Mouse (Mus musculus) left cerebral cortex, postnatal 14 days (tissue): ENCODE measurements around the gene Urad. TPM values are rescaled to one million over a fixed set of nuclear protein-coding genes. Genes with fewer than 3 reads are reported as not detected.

ENCODE experiments used
- DNase-seq, 2 experiments: peaks; one replicate each; pipeline ENCODE4 v3.0.0; 2021 to 2022; ENCODE audit warnings: low spot score in 2 of 2, mixed read lengths in 1 of 2
- intact Hi-C: fragments of 180-260 bp; cut with DNase I; formaldehyde crosslinking; loops from one replicate; pipeline ENCODE4 v1.15.1; 2025
- microRNA-seq, 2 experiments: library from miRNA; unstranded; fragments of <30 nt; microRNA quantifications; one replicate each; pipeline ENCODE4 v1.2.0; 2022
- total RNA-seq, 2 experiments: library from RNA; stranded (reverse); gene quantifications; 2 replicates each; pipeline ENCODE4 v1.2.3; 2021

The Urad gene
- total RNA-seq, 2 experiments from 2014 or later = not detected

DNA sequence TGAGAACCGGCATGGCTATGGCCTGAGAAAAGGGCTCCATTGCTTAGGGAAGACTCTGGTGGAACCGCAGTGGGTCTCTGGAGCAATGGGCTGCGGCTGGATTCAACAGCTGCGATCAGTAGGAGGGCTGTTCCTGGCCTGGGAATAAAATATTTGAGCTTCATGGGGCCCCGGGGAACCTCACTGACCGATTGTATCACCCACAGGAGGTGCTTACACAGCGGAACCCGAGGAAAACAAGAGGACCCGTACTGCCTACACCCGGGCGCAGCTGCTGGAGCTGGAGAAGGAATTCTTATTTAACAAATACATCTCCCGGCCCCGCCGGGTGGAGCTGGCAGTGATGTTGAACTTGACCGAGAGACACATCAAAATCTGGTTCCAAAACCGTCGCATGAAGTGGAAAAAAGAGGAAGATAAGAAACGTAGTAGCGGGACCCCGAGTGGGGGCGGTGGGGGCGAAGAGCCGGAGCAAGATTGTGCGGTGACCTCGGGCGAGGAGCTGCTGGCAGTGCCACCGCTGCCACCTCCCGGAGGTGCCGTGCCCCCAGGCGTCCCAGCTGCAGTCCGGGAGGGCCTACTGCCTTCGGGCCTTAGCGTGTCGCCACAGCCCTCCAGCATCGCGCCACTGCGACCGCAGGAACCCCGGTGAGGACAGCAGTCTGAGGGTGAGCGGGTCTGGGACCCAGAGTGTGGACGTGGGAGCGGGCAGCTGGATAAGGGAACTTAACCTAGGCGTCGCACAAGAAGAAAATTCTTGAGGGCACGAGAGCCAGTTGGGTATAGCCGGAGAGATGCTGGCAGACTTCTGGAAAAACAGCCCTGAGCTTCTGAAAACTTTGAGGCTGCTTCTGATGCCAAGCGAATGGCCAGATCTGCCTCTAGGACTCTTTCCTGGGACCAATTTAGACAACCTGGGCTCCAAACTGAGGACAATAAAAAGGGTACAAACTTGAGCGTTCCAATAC is 47.8 kb downstream of the Urad start:
- no peak for DNase-seq
- intact Hi-C loops = loop anchor here (5.0 to 10.0 kb wide), 3 partner anchors 38 to 450 kb away; partner anchors contain the start of genes Flt1 and Gsx1

DNA sequence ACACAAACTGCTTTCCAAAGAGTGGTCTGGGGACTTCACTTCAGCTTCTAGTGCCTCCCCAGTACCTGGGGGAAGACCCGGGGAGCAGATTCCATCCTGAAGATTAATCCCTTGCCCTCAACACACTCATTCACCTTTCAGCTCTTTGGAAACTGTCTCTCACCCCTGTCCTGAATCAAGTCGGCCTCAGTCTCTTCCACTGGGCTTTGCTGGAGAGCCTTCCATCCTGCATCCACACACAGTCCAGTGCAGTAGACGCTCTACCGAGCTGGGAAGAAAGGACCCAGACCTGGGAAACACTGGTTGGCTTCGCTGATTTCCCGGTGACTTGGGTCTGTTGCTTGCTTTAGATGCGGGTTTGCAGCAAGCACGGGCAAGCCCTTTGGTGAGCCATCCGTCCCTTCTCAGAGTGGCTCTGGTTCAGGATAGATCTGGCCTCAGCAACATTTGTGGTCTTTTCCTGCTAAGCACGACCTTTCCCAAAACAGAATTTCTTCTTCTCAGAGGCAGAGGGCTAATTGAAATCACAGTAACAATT is 49.4 kb downstream of the Urad start:
- DNase-seq = no peak
- intact Hi-C loops = loop anchor here (5.0 to 10.0 kb wide), 3 partner anchors 39 to 452 kb away; partner anchors contain the start of genes Flt1 and Gsx1

DNA sequence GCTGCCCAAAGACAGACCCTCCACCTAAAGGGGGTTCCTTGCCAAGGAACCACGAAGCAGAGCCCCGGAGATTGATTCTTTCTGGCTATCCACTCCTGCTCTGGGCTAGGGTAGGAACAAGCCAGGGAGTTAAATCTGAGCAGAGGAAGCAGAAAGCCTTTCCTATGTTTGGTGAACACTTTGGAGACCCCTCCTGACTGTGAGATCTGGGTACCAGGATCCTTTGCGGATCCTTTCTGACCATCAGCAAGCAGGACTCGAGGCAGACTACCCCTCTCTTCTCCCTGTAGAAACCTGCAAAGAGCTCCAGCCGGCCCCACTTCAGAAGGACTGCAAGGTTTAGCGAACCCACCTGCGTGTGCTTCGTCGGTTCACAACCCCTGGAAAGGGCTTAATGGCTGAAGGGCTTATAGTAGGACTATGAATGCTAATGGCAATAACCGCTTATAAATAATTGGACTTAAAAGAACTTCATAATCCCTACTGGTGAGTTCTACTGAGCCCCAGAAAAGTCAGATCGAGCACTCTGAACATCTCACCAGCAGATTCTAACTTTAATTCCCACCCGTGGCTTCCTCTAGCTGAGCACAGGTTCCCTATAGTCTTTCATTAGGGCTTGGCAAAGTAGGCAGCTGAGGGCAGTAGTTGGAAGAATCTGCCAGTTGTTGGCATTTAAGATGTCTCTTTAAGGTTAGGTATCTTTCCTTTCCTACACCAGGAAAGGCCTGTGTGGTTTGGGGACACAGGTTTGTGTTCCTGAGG is 50.0 kb downstream of the Urad start:
- no peak for DNase-seq
- intact Hi-C loops = loop anchor here (5.0 to 10.0 kb wide), 3 partner anchors 40 to 453 kb away; partner anchors contain the start of genes Flt1 and Gsx1

DNA sequence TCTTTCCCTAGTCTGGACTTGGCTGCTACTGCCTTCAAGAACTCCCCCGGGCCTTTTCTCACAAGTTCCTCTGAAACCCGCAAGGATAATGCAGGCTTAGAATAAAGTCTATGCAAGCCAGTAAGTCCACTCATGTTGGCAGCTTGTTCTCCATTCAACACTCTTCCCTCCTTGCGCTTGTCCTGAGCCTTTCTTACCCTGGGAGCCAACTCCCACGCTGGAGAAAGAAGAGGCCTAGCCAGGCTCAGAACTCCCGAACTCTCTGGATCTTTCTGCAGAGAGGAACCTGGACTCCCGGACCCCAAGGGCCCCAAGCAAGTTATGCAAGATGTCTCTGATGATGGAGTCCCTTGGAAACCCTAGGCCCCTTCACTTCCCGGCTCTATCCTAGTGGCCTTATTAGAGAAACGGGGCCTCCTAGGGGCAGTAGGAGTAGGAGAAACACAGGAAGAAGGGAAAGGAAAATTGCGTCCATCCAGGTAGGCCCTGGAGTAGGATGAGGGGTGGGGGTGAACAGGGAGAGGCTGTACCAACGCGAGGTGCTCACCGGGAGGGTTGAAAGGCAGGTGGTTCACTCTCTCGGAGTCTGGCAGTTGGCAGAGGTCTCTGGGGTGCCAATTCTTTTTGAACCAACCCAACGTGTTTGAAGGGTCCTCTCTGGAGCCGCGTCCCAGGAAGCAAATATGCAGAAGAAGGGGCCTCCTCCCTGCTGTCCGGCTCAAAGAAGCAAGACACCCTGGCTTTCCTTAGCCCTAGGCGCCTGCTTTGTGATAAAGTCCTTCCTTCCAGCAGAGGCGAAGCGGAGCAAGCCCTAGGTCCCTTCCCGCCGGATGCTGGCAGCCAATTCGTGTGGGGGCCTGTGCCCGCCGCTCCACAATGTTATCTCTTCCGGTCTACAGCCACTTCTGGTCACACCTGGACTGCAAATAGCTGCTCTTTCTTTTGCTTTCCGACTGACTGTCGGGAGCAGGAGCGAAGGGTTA is 51.3 kb downstream of the Urad start:
- intact Hi-C loops = loop anchor here (5.0 to 10.0 kb wide), 3 partner anchors 41 to 454 kb away; partner anchors contain the start of genes Flt1 and Gsx1

DNA sequence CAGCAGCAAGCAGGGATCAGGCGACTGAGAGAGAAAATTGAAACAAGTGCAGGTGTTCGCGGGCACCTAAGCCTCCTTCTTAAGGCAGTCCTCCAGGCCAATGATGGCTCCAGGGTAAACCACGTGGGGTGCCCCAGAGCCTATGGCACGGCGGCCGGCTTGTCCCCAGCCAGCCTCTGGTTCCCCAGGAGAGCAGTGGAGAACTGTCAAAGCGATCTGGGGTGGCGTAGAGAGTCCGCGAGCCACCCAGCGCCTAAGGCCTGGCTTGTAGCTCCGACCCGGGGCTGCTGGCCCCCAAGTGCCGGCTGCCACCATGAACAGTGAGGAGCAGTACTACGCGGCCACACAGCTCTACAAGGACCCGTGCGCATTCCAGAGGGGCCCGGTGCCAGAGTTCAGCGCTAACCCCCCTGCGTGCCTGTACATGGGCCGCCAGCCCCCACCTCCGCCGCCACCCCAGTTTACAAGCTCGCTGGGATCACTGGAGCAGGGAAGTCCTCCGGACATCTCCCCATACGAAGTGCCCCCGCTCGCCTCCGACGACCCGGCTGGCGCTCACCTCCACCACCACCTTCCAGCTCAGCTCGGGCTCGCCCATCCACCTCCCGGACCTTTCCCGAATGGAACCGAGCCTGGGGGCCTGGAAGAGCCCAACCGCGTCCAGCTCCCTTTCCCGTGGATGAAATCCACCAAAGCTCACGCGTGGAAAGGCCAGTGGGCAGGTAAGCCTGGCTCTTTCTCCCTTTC is 52.1 kb downstream of the Urad start, which contains the start of gene Pdx1:
TSS of gene Pdx1 (plus strand) at position 34 of the 747 bp plus-strand sequence.
- no peak for DNase-seq
- intact Hi-C loops = loop anchor here (5.0 to 10.0 kb wide), 3 partner anchors 42 to 455 kb away; partner anchors contain the start of genes Flt1 and Gsx1

More for the DNA sequence above, 51.3 kb downstream of the Urad start:
- no peak for DNase-seq

DNA sequence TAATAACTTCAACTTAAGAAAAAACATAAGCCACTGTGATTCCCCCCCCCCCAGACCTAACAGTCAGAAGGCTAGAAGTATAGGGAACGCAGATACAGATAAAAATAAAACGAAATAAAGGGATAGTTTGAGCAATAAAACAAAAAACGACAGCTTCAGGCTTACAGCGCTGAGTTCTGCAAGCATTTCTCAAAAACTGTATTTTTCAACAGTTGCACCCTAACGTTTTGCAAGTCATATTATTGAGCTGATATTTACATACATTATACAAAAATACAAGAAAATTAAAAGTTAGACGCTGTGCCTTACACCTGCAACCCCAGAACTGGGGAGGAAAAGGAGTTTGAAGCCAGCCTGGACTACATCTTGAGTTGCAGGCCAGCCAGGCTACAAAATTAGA is 52.9 kb downstream of the Urad start:
- intact Hi-C loops = no loop called here
- DNase-seq = no peak

DNA sequence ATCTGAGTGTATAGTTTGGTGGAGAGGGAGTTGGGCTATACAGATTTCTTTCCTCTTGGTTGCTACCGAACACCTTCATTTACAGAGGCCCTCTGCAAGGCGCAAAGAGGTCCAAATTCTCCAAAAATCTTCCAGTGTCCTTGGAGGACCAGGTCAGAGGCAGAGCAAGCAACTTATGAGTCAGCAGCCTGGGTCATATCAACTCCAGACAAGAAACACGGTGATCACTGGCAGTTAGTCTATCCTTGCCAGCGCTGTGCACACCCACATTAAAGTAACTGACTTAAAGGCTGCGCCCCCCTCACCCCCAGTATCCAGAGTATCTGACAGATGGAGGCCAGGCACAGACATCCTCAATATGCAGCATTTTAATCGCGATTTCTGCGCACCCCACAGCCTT is 53.5 kb downstream of the Urad start:
- DNase-seq = no peak
- intact Hi-C loops = no loop called here

DNA sequence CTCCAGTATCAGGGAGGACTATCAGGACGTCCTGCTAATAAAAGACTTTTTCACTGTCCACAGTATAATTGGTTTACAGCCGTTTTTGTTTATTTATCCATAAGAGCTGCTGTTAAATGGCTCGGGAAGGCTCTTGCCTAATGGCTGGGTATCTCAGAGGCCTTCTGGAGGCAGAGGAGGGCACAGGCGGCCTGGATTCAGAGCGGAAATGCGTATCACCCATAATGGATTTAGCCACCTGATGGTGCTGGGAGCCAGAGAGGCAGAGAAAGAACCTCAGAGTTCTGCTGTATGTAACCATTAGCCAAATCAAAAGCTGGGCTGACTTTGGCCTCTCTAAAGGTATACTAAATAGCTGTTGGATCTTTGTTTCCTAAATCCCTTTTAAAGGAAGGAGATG is 54.8 kb downstream of the Urad start:
- intact Hi-C loops = no loop called here
- no peak for DNase-seq

Small RNA genes within 50 kb of the gene (microRNA-seq; reads per million reads assigned to microRNA genes)
- gene Mir7k = 0.26 to 0.67 reads per million in 2 experiments

Other genes starting within 250 kb of the Urad start
- gene Lnx2, start 245.9 kb downstream of the Urad start, total RNA-seq = 1 to 10 TPM; 5.3 to 7.6 TPM
- 10 to 100 TPM; 72.9 to 79.5 TPM for gene Polr1d, start 245.4 kb downstream of the Urad start, total RNA-seq
- gene Gsx1, start 133.7 kb downstream of the Urad start, total RNA-seq = under 1 TPM; 0.46 to 0.68 TPM
- gene Pdx1, start 52.5 kb downstream of the Urad start, total RNA-seq = not detected
- not detected for gene Cdx2, start 15.2 kb downstream of the Urad start, total RNA-seq
- gene Flt3, start 78.0 kb upstream of the Urad start, total RNA-seq = 1 to 10 TPM; 3.7 to 4.4 TPM
- 10 to 100 TPM; 74.0 to 85.7 TPM for gene Pan3, start 107.7 kb upstream of the Urad start, total RNA-seq